Mouse (Mus musculus) E14TG2a.4 (cell line): Measurements from ENCODE around the gene Rasgrf2.

ENCODE experiments used
- CTCF ChIP-seq: conservative IDR thresholded peaks from 2 replicates; pipeline ENCODE4 v1.5.1; 2014; ENCODE audit warnings: low read length
- POU5F1 ChIP-seq: IDR thresholded peaks from 2 replicates; pipeline ENCODE4 v1.6.1; 2014; ENCODE audit warnings: low read length, borderline replicate concordance

GRCm38 (mm10) chr13:92132599-92132998 is 1.1 kb upstream of the Rasgrf2 start:
- no peak for TF ChIP-seq CTCF
- TF ChIP-seq POU5F1: no peak
